Mouse (Mus musculus): ENCODE data around the gene Adamtsl5. TPM values are rescaled to one million over a fixed set of nuclear protein-coding genes. Genes with fewer than 3 reads are reported as not detected.

The Adamtsl5 gene
- 8.9 and 10.4 TPM in 2 replicates for total RNA-seq (2021)
- long read RNA-seq, partial matches to known transcripts = 0 of 5 reads
- long read RNA-seq, other reads (novel, unspliced or antisense) = 3 of 5 reads

GRCm38 (mm10) chr10:80348244-80348781 lies at the start of gene Adamtsl5:
TSS of gene Adamtsl5 (minus strand) at chr10:80348412.
- peak; percentile 51 for DNase-seq

GRCm38 (mm10) chr10:80397524-80398173 lies 49.4 kb upstream of the Adamtsl5 start:
- DNase-seq = no peak

GRCm38 (mm10) chr10:80396822-80397523 lies 48.8 kb upstream of the Adamtsl5 start:
- DNase-seq = no peak

- no peak for DNase-seq
Observed at GRCm38 (mm10) chr10:80395025-80395627, 46.9 kb upstream of the Adamtsl5 start.

GRCm38 (mm10) chr10:80392687-80393086 lies 44.5 kb upstream of the Adamtsl5 start:
- no peak for DNase-seq

- DNase-seq = no peak
Observed at GRCm38 (mm10) chr10:80390697-80391096, 42.5 kb upstream of the Adamtsl5 start.

- no peak for DNase-seq
Observed at GRCm38 (mm10) chr10:80389185-80389708, 41.0 kb upstream of the Adamtsl5 start.

GRCm38 (mm10) chr10:80388731-80389130 lies 40.5 kb upstream of the Adamtsl5 start:
- DNase-seq = no peak

GRCm38 (mm10) chr10:80387522-80387959 lies 39.3 kb upstream of the Adamtsl5 start, which contains the start of gene Mex3d:
TSS of gene Mex3d (minus strand) at chr10:80387659.
- peak; percentile 96 for DNase-seq

- peak; percentile 36 for DNase-seq
Observed at GRCm38 (mm10) chr10:80386735-80387471, 38.7 kb upstream of the Adamtsl5 start.

GRCm38 (mm10) chr10:80385811-80386734 lies 37.9 kb upstream of the Adamtsl5 start:
- peak; percentile 59 for DNase-seq

- DNase-seq = peak; percentile 53
Observed at GRCm38 (mm10) chr10:80385310-80385709, 37.1 kb upstream of the Adamtsl5 start.

- no peak for DNase-seq
Observed at GRCm38 (mm10) chr10:80384709-80385108, 36.5 kb upstream of the Adamtsl5 start.

GRCm38 (mm10) chr10:80384115-80384639 lies 36.0 kb upstream of the Adamtsl5 start:
- no peak for DNase-seq

GRCm38 (mm10) chr10:80383431-80383830 lies 35.2 kb upstream of the Adamtsl5 start:
- no peak for DNase-seq

- no peak for DNase-seq
Observed at GRCm38 (mm10) chr10:80382641-80383365, 34.6 kb upstream of the Adamtsl5 start.

- no peak for DNase-seq
Observed at GRCm38 (mm10) chr10:80377716-80378115, 29.5 kb upstream of the Adamtsl5 start.

- peak; percentile 93 for DNase-seq
Observed at GRCm38 (mm10) chr10:80376160-80376559, 27.9 kb upstream of the Adamtsl5 start.

GRCm38 (mm10) chr10:80374063-80374462 lies 25.9 kb upstream of the Adamtsl5 start:
- DNase-seq = peak; percentile 71

- no peak for DNase-seq
Observed at GRCm38 (mm10) chr10:80372706-80373105, 24.5 kb upstream of the Adamtsl5 start.
